Mouse (Mus musculus) bone marrow macrophage, adult 2 months (primary cell): ENCODE results near the gene Acot13.

Experiments used
- CTCF ChIP-seq: IDR thresholded peaks from 2 replicates; pipeline ENCODE4 v1.5.1; 2012; ENCODE audit warnings: low read depth, mild to moderate bottlenecking, low read length, moderate library complexity
- POLR2A ChIP-seq: IDR thresholded peaks from 2 replicates; pipeline ENCODE4 v1.6.1; 2012; ENCODE audit warnings: mild to moderate bottlenecking, low read depth, low read length, borderline replicate concordance

GRCm38 (mm10) chr13:24806079-24806478 lies 25.3 kb downstream of the Acot13 start:
- TF ChIP-seq POLR2A (no peak), CTCF (no peak)
